Mouse (Mus musculus): Measurements from ENCODE around the gene Iscu. TPM values are rescaled to one million over a fixed set of nuclear protein-coding genes. Genes with fewer than 3 reads are reported as not detected.
A peak's percentile ranks its signal among the peaks of the same experiment; 100 is the strongest.

Iscu gene
- polyA plus RNA-seq (2016; fragmentation: Nextera tagmentation; extraction: Ambion mirVana): 98.7 and 105 TPM in 2 replicates

DNA sequence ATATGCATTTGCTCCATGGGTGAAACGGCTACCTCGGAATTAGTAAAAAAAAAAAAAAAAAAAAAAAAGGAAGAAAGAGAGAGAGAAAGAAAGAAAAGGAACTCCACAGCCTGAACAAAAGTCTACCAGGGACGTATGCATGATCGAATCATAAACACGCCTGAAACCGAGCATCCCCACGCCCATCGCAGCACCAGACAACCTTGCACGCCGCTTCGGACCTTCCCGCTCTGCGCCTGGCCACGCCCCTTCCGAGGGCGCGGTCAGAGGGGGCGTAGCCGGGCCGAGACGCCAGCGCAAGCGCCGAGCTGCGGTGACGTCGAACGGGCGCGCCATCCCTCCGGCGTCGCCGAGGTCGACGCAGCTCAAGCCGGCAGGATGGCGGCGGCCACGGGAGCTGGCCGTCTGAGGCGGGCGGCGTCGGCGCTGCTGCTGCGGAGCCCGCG, at the start of gene Iscu, which contains the start of gene Sart3:
TSS of gene Iscu (plus strand) at position 299 of the 446 bp plus-strand sequence.
TSS of gene Sart3 (minus strand) at position 61 of the 446 bp plus-strand sequence.
- peaks cover 57% of the 10 kb centered on the region for H3K36me3 ChIP-seq
- peaks cover 34% of the 10 kb centered on the region for H3K4me1 ChIP-seq
- peak; percentile 96 for DNase-seq (ENCODE audit: low spot score)
- no peaks in the 10 kb centered on the region for H3K9me3 ChIP-seq
- H3K27me3 ChIP-seq (ENCODE audit: insufficient read depth, poor library complexity, severe bottlenecking): no peaks in the 10 kb centered on the region
- peak within 1 kb of the TSS; percentile 83 for H3K4me3 ChIP-seq
- under 1% methylated on average over 49 of the region's 49 CpGs for WGBS
- H3K27ac ChIP-seq: peak within 1 kb of the TSS; percentile 98

GRCm38 (mm10) chr5:113723567-113724237, 48.8 kb upstream of the Iscu start:
- WGBS: 30% methylated on average over 8 of the region's 8 CpGs
- Histone ChIP-seq H3K27ac (no peak overlapping the region), H3K27me3 (ENCODE audit: insufficient read depth, poor library complexity, severe bottlenecking) (peaks cover 22% of the 10 kb centered on the region), H3K4me1 (peaks cover 4% of the 10 kb centered on the region; the same call in 1 of the 2 replicates), H3K36me3 (no peaks in the 10 kb centered on the region), H3K9me3 (no peaks in the 10 kb centered on the region), H3K4me3 (no peak overlapping the region)
- no peak for DNase-seq (ENCODE audit: low spot score)

- H3K27me3 ChIP-seq (ENCODE audit: insufficient read depth, poor library complexity, severe bottlenecking): peaks cover 22% of the 10 kb centered on the region
- peak; percentile 87 for DNase-seq (ENCODE audit: low spot score)
- H3K4me3 ChIP-seq: no peak within 1 kb of the TSS
- WGBS: 3% methylated on average over 15 of the region's 15 CpGs
- H3K36me3 ChIP-seq: no peaks in the 10 kb centered on the region
- no peaks in the 10 kb centered on the region for H3K9me3 ChIP-seq
- H3K4me1 ChIP-seq: peaks cover 4% of the 10 kb centered on the region; the same call in 1 of the 2 replicates
- H3K27ac ChIP-seq: no peak within 1 kb of the TSS
These were observed 48.1 kb upstream of the Iscu start, which contains the start of gene 1700069L16Rik for GRCm38 (mm10) chr5:113724446-113724845. Gene 1700069L16Rik, minus strand, starts transcription at chr5:113724772.

- no peak for DNase-seq (ENCODE audit: low spot score)
- Histone ChIP-seq H3K4me1 (peaks cover 4% of the 10 kb centered on the region; the same call in 1 of the 2 replicates), H3K36me3 (no peaks in the 10 kb centered on the region), H3K9me3 (no peaks in the 10 kb centered on the region), H3K4me3 (no peak overlapping the region), H3K27me3 (ENCODE audit: insufficient read depth, poor library complexity, severe bottlenecking) (peaks cover 22% of the 10 kb centered on the region), H3K27ac (no peak overlapping the region)
- whole genome bisulfite sequencing: 70% methylated on average over 12 of the region's 12 CpGs
These were observed 47.1 kb upstream of the Iscu start for GRCm38 (mm10) chr5:113725417-113725816.

GRCm38 (mm10) chr5:113726618-113727017, 45.9 kb upstream of the Iscu start:
- H3K4me1 ChIP-seq: peaks cover 4% of the 10 kb centered on the region; the same call in 1 of the 2 replicates
- DNase-seq (ENCODE audit: low spot score): no peak
- 60% methylated on average over 6 of the region's 6 CpGs for WGBS
- H3K27ac ChIP-seq: no peak overlapping the region
- no peak overlapping the region for H3K4me3 ChIP-seq
- no peaks in the 10 kb centered on the region for H3K36me3 ChIP-seq
- no peaks in the 10 kb centered on the region for H3K9me3 ChIP-seq
- H3K27me3 ChIP-seq (ENCODE audit: insufficient read depth, poor library complexity, severe bottlenecking): peaks cover 22% of the 10 kb centered on the region

GRCm38 (mm10) chr5:113727238-113727637, 45.3 kb upstream of the Iscu start:
- WGBS: 50% methylated on average over 12 of the region's 12 CpGs
- DNase-seq (ENCODE audit: low spot score): no peak
- Histone ChIP-seq H3K36me3 (no peaks in the 10 kb centered on the region), H3K27ac (no peak overlapping the region), H3K9me3 (no peaks in the 10 kb centered on the region), H3K27me3 (ENCODE audit: insufficient read depth, poor library complexity, severe bottlenecking) (peaks cover 22% of the 10 kb centered on the region), H3K4me1 (peaks cover 4% of the 10 kb centered on the region; the same call in 1 of the 2 replicates), H3K4me3 (no peak overlapping the region)

- H3K36me3 ChIP-seq: no peaks in the 10 kb centered on the region
- no peak overlapping the region for H3K27ac ChIP-seq
- WGBS: 77% methylated on average over 7 of the region's 7 CpGs
- H3K4me3 ChIP-seq: no peak overlapping the region
- H3K27me3 ChIP-seq (ENCODE audit: insufficient read depth, poor library complexity, severe bottlenecking): peaks cover 17% of the 10 kb centered on the region
- peaks cover 4% of the 10 kb centered on the region; the same call in 1 of the 2 replicates for H3K4me1 ChIP-seq
- DNase-seq (ENCODE audit: low spot score): no peak
- H3K9me3 ChIP-seq: no peaks in the 10 kb centered on the region
These were observed 44.5 kb upstream of the Iscu start for GRCm38 (mm10) chr5:113728011-113728410.

DNA sequence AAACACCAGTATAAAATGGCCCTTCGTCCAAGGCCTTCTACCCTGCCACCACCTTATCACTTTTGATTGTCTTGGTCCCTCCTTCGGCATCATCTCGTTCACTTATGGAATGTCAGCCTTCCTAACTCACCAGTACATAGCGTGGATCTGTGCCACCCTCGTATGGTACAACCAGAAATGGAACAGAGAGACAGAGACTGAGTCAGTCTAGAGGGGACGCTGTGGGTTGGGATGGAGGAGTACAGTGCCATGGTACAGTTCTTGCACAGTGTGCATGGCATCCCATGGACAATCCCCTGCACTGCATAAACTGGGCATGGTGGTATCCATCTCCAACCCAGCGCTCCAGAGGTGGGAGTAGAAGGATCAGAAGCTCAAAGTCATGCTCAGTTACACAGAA, 43.9 kb upstream of the Iscu start:
- DNase-seq (ENCODE audit: low spot score): no peak
- 78% methylated on average over 7 of the region's 7 CpGs for WGBS
- H3K27ac ChIP-seq: no peak overlapping the region

DNA sequence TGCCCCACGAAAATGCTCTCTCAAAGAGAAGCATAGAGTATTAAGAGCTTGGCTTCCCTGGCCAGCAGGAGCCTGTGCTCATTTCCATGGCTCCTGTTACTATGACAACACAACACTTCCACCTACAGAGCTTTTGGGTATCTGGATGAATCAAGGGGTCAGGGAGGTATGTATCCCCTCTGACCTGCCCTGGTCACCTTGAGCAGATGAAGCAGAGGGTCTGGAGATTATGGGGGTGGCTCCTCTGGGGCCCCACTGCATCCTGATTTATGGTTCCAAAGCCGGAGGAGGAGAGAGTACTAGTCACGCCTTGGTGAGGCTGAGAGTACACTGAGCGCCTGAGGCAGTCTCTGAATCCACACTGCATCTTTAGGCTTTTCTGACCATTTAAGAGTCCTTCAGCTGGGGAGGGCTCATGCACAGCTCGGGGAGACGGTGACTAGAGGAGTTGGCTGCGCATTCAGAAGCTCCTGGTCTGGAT, 41.9 kb upstream of the Iscu start:
- H3K36me3 ChIP-seq: no peaks in the 10 kb centered on the region
- DNase-seq (ENCODE audit: low spot score): no peak

More for the DNA sequence above, 43.9 kb upstream of the Iscu start:
- Histone ChIP-seq H3K4me3 (no peak overlapping the region), H3K4me1 (peaks cover 4% of the 10 kb centered on the region; the same call in 1 of the 2 replicates), H3K9me3 (no peaks in the 10 kb centered on the region), H3K27me3 (ENCODE audit: insufficient read depth, poor library complexity, severe bottlenecking) (peaks cover 11% of the 10 kb centered on the region), H3K36me3 (no peaks in the 10 kb centered on the region)

DNA sequence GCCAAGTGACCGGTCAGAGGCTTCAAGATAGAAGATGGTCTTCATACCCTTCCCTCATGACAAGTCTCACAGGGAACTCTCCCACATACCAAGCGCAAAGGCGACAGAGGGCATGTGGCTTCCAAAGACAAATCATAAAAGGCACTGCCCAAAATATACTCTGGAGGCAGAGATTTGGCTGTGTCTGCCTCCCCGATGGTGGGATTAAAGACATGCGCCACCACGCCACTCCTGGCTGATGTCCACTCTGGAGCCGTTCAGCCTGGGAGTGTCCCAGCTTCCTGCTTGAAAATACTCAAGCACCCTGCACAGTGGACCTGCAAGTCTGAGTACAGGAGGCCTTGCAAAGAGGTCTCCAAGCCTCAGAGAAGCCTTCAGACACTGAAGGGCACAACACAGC, 41.4 kb upstream of the Iscu start:
- Histone ChIP-seq H3K27ac (no peak overlapping the region), H3K9me3 (no peaks in the 10 kb centered on the region), H3K4me1 (peaks cover 8% of the 10 kb centered on the region), H3K27me3 (ENCODE audit: insufficient read depth, poor library complexity, severe bottlenecking) (peaks cover 5% of the 10 kb centered on the region; the same call in 1 of the 2 replicates), H3K4me3 (no peak overlapping the region), H3K36me3 (no peaks in the 10 kb centered on the region)
- 84% methylated on average over 7 of the region's 7 CpGs for WGBS
- DNase-seq (ENCODE audit: low spot score): no peak

More for the DNA sequence above, 41.9 kb upstream of the Iscu start:
- Histone ChIP-seq H3K27ac (no peak overlapping the region), H3K4me1 (peaks cover 4% of the 10 kb centered on the region; the same call in 1 of the 2 replicates), H3K27me3 (ENCODE audit: insufficient read depth, poor library complexity, severe bottlenecking) (peaks cover 5% of the 10 kb centered on the region; the same call in 1 of the 2 replicates), H3K9me3 (no peaks in the 10 kb centered on the region), H3K4me3 (no peak overlapping the region)
- WGBS: 69% methylated on average over 7 of the region's 7 CpGs

- H3K27ac ChIP-seq: no peak overlapping the region
- H3K4me1 ChIP-seq: peaks cover 18% of the 10 kb centered on the region
- H3K36me3 ChIP-seq: no peaks in the 10 kb centered on the region
- H3K4me3 ChIP-seq: no peak overlapping the region
- DNase-seq (ENCODE audit: low spot score): no peak
- H3K27me3 ChIP-seq (ENCODE audit: insufficient read depth, poor library complexity, severe bottlenecking): peaks cover 2% of the 10 kb centered on the region; the same call in 1 of the 2 replicates
- 24% methylated on average over 6 of the region's 6 CpGs for WGBS
- H3K9me3 ChIP-seq: no peaks in the 10 kb centered on the region
These were observed 40.4 kb upstream of the Iscu start for GRCm38 (mm10) chr5:113732182-113732581.

DNA sequence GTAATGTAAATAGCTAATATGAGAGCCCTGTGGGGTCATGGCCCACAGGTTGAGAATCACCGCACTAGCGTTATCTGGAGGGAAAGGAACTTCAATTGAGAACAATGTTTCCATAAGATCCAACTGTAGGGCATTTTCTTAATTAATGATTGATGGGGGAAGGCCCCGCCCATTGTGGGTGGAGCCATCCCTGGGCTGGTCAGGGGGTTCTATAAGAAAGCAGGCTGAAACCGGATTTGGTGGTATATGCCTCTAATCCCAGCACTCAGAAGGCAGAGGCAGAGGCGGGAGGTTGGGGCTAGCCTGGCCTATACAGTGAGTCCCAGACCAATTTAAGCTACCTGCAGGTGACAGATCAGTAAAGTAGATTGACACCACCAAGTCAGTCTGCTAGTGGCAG, 38.2 kb upstream of the Iscu start:
- Histone ChIP-seq H3K4me3 (no peak overlapping the region), H3K4me1 (peaks cover 22% of the 10 kb centered on the region), H3K27me3 (ENCODE audit: insufficient read depth, poor library complexity, severe bottlenecking) (no peaks in the 10 kb centered on the region), H3K36me3 (peaks cover 20% of the 10 kb centered on the region), H3K9me3 (no peaks in the 10 kb centered on the region), H3K27ac (peak overlapping the region; percentile 97)
- no peak for DNase-seq (ENCODE audit: low spot score)
- 62% methylated on average over 5 of the region's 5 CpGs for WGBS

DNA sequence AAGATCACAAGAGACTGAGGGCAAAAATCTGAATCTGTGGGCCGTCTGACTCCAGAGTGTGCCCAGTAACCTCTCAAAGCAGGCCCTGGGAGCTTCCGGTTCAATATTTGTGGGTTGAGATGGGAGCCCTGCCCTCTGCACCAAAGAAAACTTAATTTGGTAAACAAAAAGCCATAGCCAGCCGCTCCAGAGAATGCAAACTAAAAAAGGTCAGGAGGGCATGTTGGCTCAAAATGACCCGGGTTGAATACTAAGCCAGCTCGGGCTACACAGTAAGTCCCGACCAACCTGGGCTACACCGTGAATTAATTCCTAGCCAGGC, 37.6 kb upstream of the Iscu start:
- no peaks in the 10 kb centered on the region for H3K27me3 ChIP-seq (ENCODE audit: insufficient read depth, poor library complexity, severe bottlenecking)
- H3K4me3 ChIP-seq: peak overlapping the region; percentile 75
- H3K27ac ChIP-seq: peak overlapping the region; percentile 97
- no peaks in the 10 kb centered on the region for H3K9me3 ChIP-seq
- no peak for DNase-seq (ENCODE audit: low spot score)
- WGBS: 35% methylated on average over 7 of the region's 7 CpGs
- H3K4me1 ChIP-seq: peaks cover 22% of the 10 kb centered on the region
- H3K36me3 ChIP-seq: peaks cover 25% of the 10 kb centered on the region

Data from heart, embryonic 10.5 days (tissue).